Mouse (Mus musculus) kidney, adult 2 months (tissue): Measurements from ENCODE around the gene Trpm3.

Source experiments
- CTCF ChIP-seq: fragments of 200-500 bp; conservative IDR thresholded peaks from 2 replicates; pipeline ENCODE4 v1.5.1; 2011; ENCODE audit warnings: low read depth, mild to moderate bottlenecking, control low read depth, low read length, moderate library complexity, mixed read lengths; ENCODE audit not compliant: insufficient read depth, insufficient read length
- POLR2A ChIP-seq: fragments of 200-500 bp; IDR thresholded peaks from one replicate; pipeline ENCODE4 v1.6.1; 2011; ENCODE audit warnings: low read depth, low read length, control low read depth

GRCm38 (mm10) chr19:22656466-22657215, 517.8 kb downstream of the Trpm3 start:
- TF ChIP-seq POLR2A (no peak), CTCF (no peak)
